Mouse (Mus musculus): ENCODE data around the gene Emg1. TPM values are rescaled to one million over a fixed set of nuclear protein-coding genes. Genes with fewer than 3 reads are reported as not detected.

Emg1 gene
- 10 to 100 TPM; 58.0 to 58.7 TPM for total RNA-seq (2021)
- long read RNA-seq, experiment 1, full-length matches to known transcripts, result 28 of 33 reads
- long read RNA-seq, experiment 1, partial matches to known transcripts, result 0 of 33 reads
- long read RNA-seq, experiment 1, other reads (novel, unspliced or antisense), result 5 of 33 reads
- long read RNA-seq, experiment 2, full-length matches to known transcripts, result 35 of 44 reads
- long read RNA-seq, experiment 2, partial matches to known transcripts, result 1 of 44 reads
- long read RNA-seq, experiment 2, other reads (novel, unspliced or antisense), result 8 of 44 reads

DNA sequence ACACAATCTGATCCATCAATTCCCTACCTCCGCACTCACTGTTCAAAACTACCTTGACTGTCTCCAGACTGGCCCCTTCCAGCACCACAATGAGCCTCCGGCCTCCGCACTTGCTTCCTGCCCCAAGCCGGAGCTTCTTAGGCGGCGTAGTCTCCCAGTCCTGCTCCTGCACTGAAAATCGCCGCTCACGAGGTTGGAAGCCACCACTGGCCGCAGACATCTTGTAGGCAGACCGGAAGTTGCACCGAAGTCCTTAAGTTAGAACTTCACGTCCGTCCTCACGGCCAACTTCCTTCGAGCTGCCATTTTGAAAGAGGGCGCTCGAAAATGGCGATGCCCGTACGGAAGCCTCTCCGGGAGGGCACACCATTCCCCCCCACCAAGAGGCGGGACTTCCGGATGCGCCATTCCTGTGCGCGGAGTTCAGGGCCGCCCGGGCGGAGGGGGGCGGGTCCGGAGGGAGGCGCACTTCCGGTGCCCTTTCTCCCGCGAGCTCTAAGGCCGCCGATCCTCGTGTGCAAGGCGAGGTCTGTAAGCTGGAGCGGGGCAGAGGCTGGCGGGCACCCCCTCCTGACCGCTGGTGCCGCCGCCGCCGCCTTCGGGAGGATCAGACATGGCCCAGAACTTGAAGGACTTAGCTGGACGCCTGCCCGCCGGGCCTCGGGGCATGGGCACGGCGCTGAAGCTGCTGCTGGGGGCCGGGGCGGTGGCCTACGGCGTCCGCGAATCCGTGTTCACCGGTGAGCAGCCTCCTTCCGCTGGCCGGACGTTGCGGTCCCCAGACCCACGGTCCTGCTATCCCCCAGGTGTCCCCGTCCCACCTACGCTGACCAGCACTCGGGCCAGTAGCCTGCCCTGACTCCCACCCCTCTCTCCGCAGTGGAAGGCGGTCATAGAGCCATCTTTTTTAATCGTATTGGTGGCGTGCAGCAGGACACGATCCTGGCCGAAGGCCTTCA lies at the start of gene Emg1, which contains the start of gene Phb2:
Gene Emg1 (minus strand): TSS at position 355 of the 959 bp plus-strand sequence.
Gene Phb2 (plus strand): TSS at position 513 of the 959 bp plus-strand sequence.
- Histone ChIP-seq H3K27ac (peak within 1 kb of the TSS; percentile 94), H3K4me3 (peak within 1 kb of the TSS; percentile 98)
- DNase-seq (ENCODE audit: low spot score in 2 of 2), result peak; percentile 98
- peak; percentile 32; the same call in 1 of the 2 replicates for TF ChIP-seq CTCF (conservative IDR thresholded peaks at IDR 0.05)

DNA sequence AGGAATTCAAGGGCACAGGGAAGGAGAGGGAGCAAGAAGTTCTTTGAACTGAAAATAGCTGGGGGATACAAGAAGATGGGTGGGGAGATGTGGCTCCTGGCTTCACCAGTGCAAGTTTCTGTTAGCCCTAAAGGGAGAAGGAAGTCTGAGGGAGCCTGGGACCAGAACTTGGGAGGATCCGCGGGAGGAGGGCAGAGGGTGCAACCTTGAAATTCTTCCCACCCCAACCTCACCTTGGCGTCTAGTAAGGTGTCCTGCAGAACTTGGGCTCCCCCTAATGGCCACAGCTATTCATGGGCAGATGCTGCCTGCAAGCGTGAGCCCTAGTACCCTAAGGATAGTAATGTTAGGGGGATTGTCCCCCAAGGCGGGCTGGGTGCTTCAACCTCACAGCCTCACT lies 47.3 kb upstream of the Emg1 start:
- peak; percentile 96 for TF ChIP-seq CTCF (conservative IDR thresholded peaks at IDR 0.05)
- H3K4me3 ChIP-seq, result peak overlapping the region; percentile 1; the same call in 1 of the 2 replicates
- DNase-seq (ENCODE audit: low spot score in 2 of 2), result peak; percentile 82 to 86

DNA sequence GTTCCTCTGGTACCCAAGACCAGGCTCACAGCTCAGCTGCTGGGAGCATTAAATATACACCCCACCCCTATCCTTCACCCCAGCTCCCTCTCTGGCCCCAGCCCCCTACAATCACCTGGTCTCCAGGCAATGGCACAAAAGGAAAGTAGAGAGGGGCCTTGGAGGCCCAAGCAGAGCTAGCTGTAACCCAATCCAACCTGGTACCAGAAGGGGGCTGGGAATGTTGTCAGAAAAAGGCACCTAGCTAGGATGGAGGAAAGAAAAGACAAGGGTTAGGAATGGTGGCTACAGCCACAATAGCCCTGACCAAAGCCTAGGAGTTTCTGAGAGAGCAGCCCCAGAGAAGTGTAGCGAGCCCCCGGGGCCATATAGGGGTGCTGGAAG lies 46.9 kb upstream of the Emg1 start:
- peak overlapping the region; percentile 94 for H3K27ac ChIP-seq
- DNase-seq (ENCODE audit: low spot score in 2 of 2), result no peak
- peak overlapping the region; percentile 1; the same call in 1 of the 2 replicates for H3K4me3 ChIP-seq
- no peak for TF ChIP-seq CTCF (conservative IDR thresholded peaks at IDR 0.05)

More for the DNA sequence above, 47.3 kb upstream of the Emg1 start:
- peak overlapping the region; percentile 94 for H3K27ac ChIP-seq

DNA sequence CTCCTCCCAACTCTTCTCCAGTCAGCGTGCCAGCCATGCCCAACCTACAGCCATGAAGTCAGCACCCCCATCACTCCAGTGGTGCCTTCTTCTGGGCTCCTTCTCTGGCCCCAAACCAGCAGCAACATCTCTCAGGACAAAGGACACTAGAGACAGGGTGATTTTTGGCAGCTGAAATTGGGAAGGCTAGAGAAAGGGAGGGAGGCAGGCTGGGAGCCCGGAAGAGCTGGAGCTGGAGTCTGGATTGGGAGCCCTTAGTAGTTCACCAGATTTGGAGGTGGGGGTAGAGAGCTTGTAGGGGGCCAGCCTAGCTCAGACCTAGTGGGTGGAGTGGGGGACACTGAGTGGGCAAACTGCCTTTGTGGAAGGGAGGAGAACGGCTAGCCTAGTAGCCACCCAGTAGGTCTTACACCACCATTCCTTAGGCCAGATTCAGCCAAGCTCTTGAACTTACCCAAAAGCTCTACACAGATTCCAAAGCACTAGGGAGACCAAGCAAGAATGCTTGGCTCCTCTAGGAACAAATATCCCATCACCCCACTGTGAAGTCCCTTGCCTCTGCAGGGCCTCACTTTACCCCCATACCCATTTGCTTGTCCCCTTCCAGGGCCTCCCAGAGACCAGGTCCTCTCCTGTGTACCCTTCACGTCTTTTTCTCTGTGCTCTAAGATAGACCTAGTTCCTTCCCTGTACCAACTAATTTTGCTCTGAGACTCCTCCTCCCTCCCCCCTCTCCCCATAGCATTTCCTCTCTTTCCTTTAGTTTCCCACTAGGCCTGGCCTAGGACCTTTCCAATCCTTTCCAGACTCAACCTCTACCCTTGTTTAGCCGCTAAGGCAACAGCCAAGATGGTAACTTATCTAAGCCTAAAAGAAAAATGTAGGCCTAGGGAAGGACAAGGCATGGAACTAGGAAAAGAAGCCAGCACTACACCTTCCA lies 46.2 kb upstream of the Emg1 start:
- DNase-seq (ENCODE audit: low spot score in 2 of 2), result peak; percentile 60 to 68
- Histone ChIP-seq H3K27ac (peak overlapping the region; percentile 94), H3K4me3 (peak overlapping the region; percentile 59)
- TF ChIP-seq CTCF (conservative IDR thresholded peaks at IDR 0.05), result no peak

DNA sequence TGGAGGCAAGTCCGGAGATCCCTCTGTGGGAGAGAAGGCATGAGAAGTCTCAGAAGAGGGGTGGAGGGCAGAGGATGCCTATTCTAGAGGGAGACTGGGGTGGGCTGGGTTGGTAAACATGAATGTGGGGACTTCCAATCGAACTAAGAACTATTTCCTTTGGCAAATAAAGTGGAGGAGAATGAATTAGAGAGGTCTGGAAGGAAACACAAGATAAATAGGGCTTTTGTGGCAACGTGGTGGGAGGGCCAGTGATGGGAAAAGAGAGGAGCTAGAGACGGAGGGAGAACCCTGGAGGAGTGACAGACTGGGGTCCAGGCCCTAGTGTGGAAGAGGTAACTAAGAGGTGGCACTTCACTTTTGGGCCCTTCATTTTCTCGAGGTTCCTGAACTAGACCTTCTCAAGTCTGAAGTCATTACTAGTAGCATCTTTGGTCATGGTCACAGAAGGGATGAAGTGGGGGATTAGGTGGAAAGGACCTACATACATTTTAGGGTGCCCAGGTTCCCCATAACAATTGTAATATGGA lies 45.4 kb upstream of the Emg1 start:
- no peak for TF ChIP-seq CTCF (conservative IDR thresholded peaks at IDR 0.05)
- Histone ChIP-seq H3K4me3 (peak overlapping the region; percentile 59), H3K27ac (peak overlapping the region; percentile 94)
- DNase-seq (ENCODE audit: low spot score in 2 of 2), result no peak

DNA sequence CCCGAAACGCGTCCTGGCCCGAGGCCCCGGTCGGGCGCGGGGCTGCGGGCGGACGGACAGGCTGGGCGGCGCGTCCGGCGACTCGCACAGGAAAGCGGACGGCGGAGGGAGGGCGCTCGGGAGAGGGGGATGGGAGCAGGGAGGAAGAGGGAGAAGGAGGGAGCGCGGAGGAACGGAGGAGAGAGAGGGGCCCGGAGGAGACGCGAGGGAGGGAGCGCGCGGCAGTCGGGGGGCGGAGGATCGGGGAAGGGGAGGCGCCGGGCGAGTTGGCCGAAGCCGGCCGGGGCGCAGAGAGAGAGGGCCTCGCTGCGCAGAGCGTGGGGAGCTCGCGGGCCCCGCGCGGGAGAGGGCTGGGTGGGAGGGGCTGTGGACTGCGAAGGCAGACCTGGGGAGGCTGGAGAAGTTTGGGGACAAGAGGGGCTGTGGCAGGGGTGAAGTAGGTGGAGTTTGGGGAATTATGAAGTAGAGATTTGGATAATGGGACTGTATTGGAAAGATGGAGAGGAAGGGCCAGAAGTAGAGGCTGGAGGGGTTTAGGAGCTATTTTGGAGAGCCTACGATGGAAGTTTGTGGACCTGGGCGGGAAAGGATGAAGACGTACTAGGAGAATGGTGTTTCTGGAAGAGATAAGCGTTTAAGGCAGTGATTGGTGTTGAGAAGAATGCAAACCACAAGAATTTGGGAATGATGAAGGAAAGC lies 44.8 kb upstream of the Emg1 start:
- DNase-seq (ENCODE audit: low spot score in 2 of 2), result peak; percentile 80 to 82
- Histone ChIP-seq H3K4me3 (peak overlapping the region; percentile 59), H3K27ac (peak overlapping the region; percentile 94)
- TF ChIP-seq CTCF (conservative IDR thresholded peaks at IDR 0.05), result no peak

DNA sequence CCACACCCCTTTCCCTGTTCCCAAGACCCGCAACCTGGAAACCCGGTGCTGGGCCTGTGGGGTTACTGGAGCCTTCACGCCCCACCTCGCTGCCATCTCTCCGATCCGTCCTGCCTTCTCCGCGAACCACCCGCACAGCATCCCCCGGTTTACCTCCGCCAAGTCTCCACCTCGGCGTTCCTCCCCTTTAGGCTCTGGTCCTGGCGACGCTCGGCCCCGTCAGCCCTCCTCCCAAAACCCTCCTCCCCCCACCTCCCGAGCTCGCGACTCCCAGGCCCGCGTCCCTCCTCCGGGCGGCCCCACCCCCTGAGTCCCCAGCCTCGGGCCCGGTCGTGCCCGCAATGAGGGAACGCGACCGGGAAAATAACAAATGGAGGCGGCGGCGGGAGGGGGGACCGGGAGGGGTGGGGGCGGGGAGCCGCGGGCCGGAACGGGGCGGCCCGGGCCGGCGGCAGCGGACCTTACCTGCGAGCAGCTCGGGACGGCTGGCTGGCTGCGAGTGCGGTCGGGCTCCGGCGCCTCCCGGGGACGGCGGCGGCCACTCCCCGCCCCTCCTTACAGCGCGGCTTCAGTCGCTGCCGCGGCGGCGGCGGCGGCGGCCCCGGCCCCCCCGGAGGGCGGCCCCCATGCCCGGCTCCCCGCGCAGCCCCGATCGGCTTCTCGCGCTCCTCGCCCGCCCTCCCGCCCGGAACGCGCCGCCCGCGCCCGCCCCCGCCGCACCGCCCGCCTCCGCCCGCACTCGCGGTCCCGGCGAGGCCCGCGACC lies 44.0 kb upstream of the Emg1 start, which contains the start of the genes Gm45234 and Atn1:
Gene Gm45234 (minus strand): TSS at position 191 of the 765 bp plus-strand sequence.
Gene Atn1 (minus strand): TSS at position 694 of the 765 bp plus-strand sequence.
- peak within 1 kb of the TSS; percentile 75 for H3K4me3 ChIP-seq
- DNase-seq (ENCODE audit: low spot score in 2 of 2), result peak in 1 of 2 experiments; percentile 52
- TF ChIP-seq CTCF (conservative IDR thresholded peaks at IDR 0.05), result no peak
- peak within 1 kb of the TSS; percentile 94 for H3K27ac ChIP-seq

DNA sequence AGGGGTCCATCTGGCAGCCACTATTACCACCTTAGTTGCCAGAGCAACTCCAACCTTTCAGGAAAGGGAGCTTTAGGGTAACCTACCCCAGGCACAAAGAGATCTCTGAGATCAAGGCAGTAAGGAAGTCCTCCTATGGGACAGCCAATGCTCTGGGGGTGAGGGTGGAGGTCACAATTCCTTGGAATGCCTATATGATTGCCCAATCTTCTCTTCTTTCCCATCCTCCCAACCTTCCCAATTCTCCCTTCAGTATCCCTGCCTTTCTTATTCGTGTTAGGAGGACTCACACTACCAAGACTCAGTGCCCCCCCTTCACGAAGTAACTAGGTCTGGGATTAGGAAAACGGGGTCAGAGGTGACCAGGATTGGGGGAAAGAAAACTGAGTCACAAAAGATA lies 43.3 kb upstream of the Emg1 start:
- no peak for DNase-seq (ENCODE audit: low spot score in 2 of 2)
- H3K4me3 ChIP-seq, result peak overlapping the region; percentile 75
- peak overlapping the region; percentile 94 for H3K27ac ChIP-seq
- no peak for TF ChIP-seq CTCF (conservative IDR thresholded peaks at IDR 0.05)

DNA sequence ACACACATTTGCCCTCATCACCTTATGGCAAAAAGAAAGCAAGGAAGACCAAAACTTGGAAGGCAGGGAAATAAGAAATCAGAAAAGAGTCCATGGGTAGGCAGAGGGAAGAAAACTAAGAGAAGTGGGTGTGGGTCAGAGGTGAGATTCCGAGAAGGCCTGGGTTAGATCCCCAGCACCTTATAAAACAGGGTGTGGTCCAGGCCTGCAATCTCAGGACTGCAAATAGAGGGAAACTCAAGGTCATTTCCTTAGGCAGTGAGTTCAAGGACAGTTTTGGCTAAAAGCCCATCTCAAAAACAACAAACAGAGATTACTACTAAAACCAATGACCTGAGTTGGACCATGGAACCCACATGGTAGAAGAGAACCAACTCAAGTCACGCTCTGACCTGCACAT lies 41.9 kb upstream of the Emg1 start:
- H3K27ac ChIP-seq, result no peak overlapping the region; the same call in 1 of the 2 replicates
- no peak overlapping the region for H3K4me3 ChIP-seq
- no peak for DNase-seq (ENCODE audit: low spot score in 2 of 2)
- no peak for TF ChIP-seq CTCF (conservative IDR thresholded peaks at IDR 0.05)

DNA sequence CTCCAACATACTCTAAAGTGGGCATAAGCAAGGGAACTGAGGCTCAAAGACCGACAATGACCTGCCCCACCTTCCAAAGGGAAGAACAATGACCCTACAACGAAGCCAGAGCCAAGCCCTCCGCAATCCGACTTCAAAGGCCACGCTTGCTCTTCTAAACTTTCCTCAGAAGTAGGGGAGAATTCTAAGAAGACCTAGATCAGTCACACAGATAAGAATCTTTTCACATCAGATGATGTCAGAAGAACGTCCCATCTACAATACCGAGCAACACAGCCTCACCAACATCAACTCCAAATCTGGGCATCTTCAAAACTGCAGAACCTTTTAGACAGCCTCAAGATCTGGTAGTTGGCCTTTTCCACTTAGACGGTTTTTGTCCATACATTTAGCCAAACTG lies 38.4 kb upstream of the Emg1 start:
- Histone ChIP-seq H3K27ac (peak overlapping the region; percentile 73), H3K4me3 (no peak overlapping the region)
- no peak for DNase-seq (ENCODE audit: low spot score in 2 of 2)
- TF ChIP-seq CTCF (conservative IDR thresholded peaks at IDR 0.05), result no peak
